Mouse (Mus musculus) cerebellum, adult 9-11 months (tissue): ENCODE data around the gene Epn3.

ENCODE experiments used
- DNase-seq: peaks from one replicate; pipeline ENCODE4 v3.0.0; 2022

Epn3 gene

GRCm38 (mm10) chr11:94495415-94495814 is 4.4 kb downstream of the Epn3 start:
- DNase-seq: no peak

GRCm38 (mm10) chr11:94491749-94492099 is 8.1 kb downstream of the Epn3 start:
- DNase-seq: peak; percentile 30

- DNase-seq: peak; percentile 55
Measured at GRCm38 (mm10) chr11:94491035-94491748, 8.6 kb downstream of the Epn3 start.

GRCm38 (mm10) chr11:94489745-94490144 is 10.0 kb downstream of the Epn3 start:
- DNase-seq: no peak

GRCm38 (mm10) chr11:94488767-94489533 is 10.8 kb downstream of the Epn3 start:
- peak; percentile 23 for DNase-seq

GRCm38 (mm10) chr11:94486001-94486400 is 13.8 kb downstream of the Epn3 start, which contains the start of gene Spata20:
TSS of gene Spata20 (minus strand) at chr11:94486179.
- peak; percentile 87 for DNase-seq

GRCm38 (mm10) chr11:94485223-94485622 is 14.6 kb downstream of the Epn3 start:
- peak; percentile 62 for DNase-seq

GRCm38 (mm10) chr11:94484636-94485035 is 15.1 kb downstream of the Epn3 start:
- DNase-seq: peak; percentile 63

- peak; percentile 74 for DNase-seq
Measured at GRCm38 (mm10) chr11:94483921-94484320, 15.9 kb downstream of the Epn3 start.

- peak; percentile 93 for DNase-seq
Measured at GRCm38 (mm10) chr11:94483436-94483835, 16.3 kb downstream of the Epn3 start.

- DNase-seq: peak; percentile 68
Measured at GRCm38 (mm10) chr11:94482738-94483137, 17.0 kb downstream of the Epn3 start.

- DNase-seq: peak; percentile 51
Measured at GRCm38 (mm10) chr11:94481963-94482362, 17.8 kb downstream of the Epn3 start.

- DNase-seq: no peak
Measured at GRCm38 (mm10) chr11:94480382-94480781, 19.4 kb downstream of the Epn3 start.

GRCm38 (mm10) chr11:94477651-94478050 is 22.1 kb downstream of the Epn3 start:
- peak; percentile 90 for DNase-seq

GRCm38 (mm10) chr11:94475722-94476121 is 24.1 kb downstream of the Epn3 start:
- peak; percentile 63 for DNase-seq

- no peak for DNase-seq
Measured at GRCm38 (mm10) chr11:94474544-94474910, 25.2 kb downstream of the Epn3 start.

- peak; percentile 87 for DNase-seq
Measured at GRCm38 (mm10) chr11:94473707-94474543, 25.8 kb downstream of the Epn3 start, which contains the start of gene Cacna1g. TSS of gene Cacna1g (minus strand) at chr11:94474198.

GRCm38 (mm10) chr11:94472916-94473706 is 26.7 kb downstream of the Epn3 start:
- DNase-seq: no peak

GRCm38 (mm10) chr11:94472585-94472915 is 27.2 kb downstream of the Epn3 start:
- no peak for DNase-seq

GRCm38 (mm10) chr11:94471740-94472584 is 27.8 kb downstream of the Epn3 start:
- no peak for DNase-seq

- DNase-seq: no peak
Measured at GRCm38 (mm10) chr11:94470391-94470790, 29.4 kb downstream of the Epn3 start.
